Mouse (Mus musculus) left cerebral cortex, postnatal 10 days (tissue): ENCODE measurements around the gene Lnpk. TPM values are rescaled to one million over a fixed set of nuclear protein-coding genes. Genes with fewer than 3 reads are reported as not detected.
A peak's percentile ranks its signal among the peaks of the same experiment; 100 is the strongest.

ENCODE experiments used
- DNase-seq, 2 experiments: peaks; one replicate each; pipeline ENCODE4 v3.0.0; 2021 to 2022; ENCODE audit warnings: low spot score in 2 of 2, mixed read lengths in 1 of 2; ENCODE audit errors: extremely low spot score in 1 of 2
- intact Hi-C: fragments of 180-260 bp; cut with DNase I; formaldehyde crosslinking; loops from one replicate; pipeline ENCODE4 v1.15.1; 2025
- total RNA-seq, 2 experiments: library from RNA; stranded (reverse); gene quantifications; 2 replicates each; pipeline ENCODE4 v1.2.3; 2021

Gene Lnpk
- 10 to 100 TPM; 65.3 to 68.8 TPM for total RNA-seq

- intact Hi-C loops, result no loop called here
Measured at GRCm38 (mm10) chr2:74578843-74579489, at the start of gene Lnpk. Gene Lnpk (minus strand): TSS chr2:74579435.

GRCm38 (mm10) chr2:74620368-74620767, 41.1 kb upstream of the Lnpk start:
- DNase-seq, result no peak
- intact Hi-C loops, result no loop called here

More at GRCm38 (mm10) chr2:74578843-74579489, at the start of gene Lnpk:
- peak; percentile 91 to 95 for DNase-seq

- intact Hi-C loops, result no loop called here
- DNase-seq, result no peak
Measured at GRCm38 (mm10) chr2:74619676-74620246, 40.5 kb upstream of the Lnpk start.

- no peak for DNase-seq
- intact Hi-C loops, result no loop called here
Measured at GRCm38 (mm10) chr2:74617706-74618105, 38.5 kb upstream of the Lnpk start.

GRCm38 (mm10) chr2:74611406-74611805, 32.2 kb upstream of the Lnpk start:
- intact Hi-C loops, result no loop called here
- no peak for DNase-seq

- intact Hi-C loops, result no loop called here
- DNase-seq, result no peak
Measured at GRCm38 (mm10) chr2:74609350-74609749, 30.1 kb upstream of the Lnpk start.

GRCm38 (mm10) chr2:74606087-74606760, 27.0 kb upstream of the Lnpk start:
- no peak for DNase-seq
- intact Hi-C loops, result no loop called here

GRCm38 (mm10) chr2:74604011-74604410, 24.8 kb upstream of the Lnpk start:
- intact Hi-C loops, result no loop called here

GRCm38 (mm10) chr2:74602483-74602882, 23.2 kb upstream of the Lnpk start:
- intact Hi-C loops, result no loop called here
- no peak for DNase-seq

More at GRCm38 (mm10) chr2:74604011-74604410, 24.8 kb upstream of the Lnpk start:
- no peak for DNase-seq

- DNase-seq, result no peak
- intact Hi-C loops, result no loop called here
Measured at GRCm38 (mm10) chr2:74597169-74597568, 17.9 kb upstream of the Lnpk start.

- intact Hi-C loops, result no loop called here
Measured at GRCm38 (mm10) chr2:74596094-74596493, 16.9 kb upstream of the Lnpk start.

GRCm38 (mm10) chr2:74578146-74578842, 941 bp downstream of the Lnpk start:
- intact Hi-C loops, result no loop called here
- peak; percentile 6 to 49 for DNase-seq

More at GRCm38 (mm10) chr2:74596094-74596493, 16.9 kb upstream of the Lnpk start:
- no peak for DNase-seq

GRCm38 (mm10) chr2:74570390-74570789, 8.8 kb downstream of the Lnpk start:
- intact Hi-C loops, result no loop called here
- DNase-seq, result no peak

GRCm38 (mm10) chr2:74559822-74560221, 19.4 kb downstream of the Lnpk start:
- intact Hi-C loops, result no loop called here
- DNase-seq, result no peak

- intact Hi-C loops, result no loop called here
- no peak for DNase-seq
Measured at GRCm38 (mm10) chr2:74559092-74559491, 20.1 kb downstream of the Lnpk start.

- intact Hi-C loops, result no loop called here
- DNase-seq, result no peak
Measured at GRCm38 (mm10) chr2:74557451-74557850, 21.8 kb downstream of the Lnpk start.

GRCm38 (mm10) chr2:74551929-74552328, 27.3 kb downstream of the Lnpk start:
- no peak for DNase-seq
- intact Hi-C loops, result no loop called here

GRCm38 (mm10) chr2:74548306-74548705, 30.9 kb downstream of the Lnpk start:
- intact Hi-C loops, result no loop called here
- DNase-seq, result no peak

- intact Hi-C loops, result no loop called here
- no peak for DNase-seq
Measured at GRCm38 (mm10) chr2:74508302-74508701, 70.9 kb downstream of the Lnpk start.

GRCm38 (mm10) chr2:74506439-74506838, 72.8 kb downstream of the Lnpk start:
- no peak for DNase-seq
- intact Hi-C loops, result no loop called here
